9 mouse cellular contexts compared by ENCODE assay signal in genomic region chr11:43783772-43784171, GRCm38 (mm10). TPM values are rescaled to one million over a fixed set of nuclear protein-coding genes. Genes with fewer than 3 reads are reported as not detected.
DNase-seq lines count a peak whose midpoint lies in the region; ATAC-seq and TF ChIP-seq lines count a peak whose summit lies in the region.
"Had no signal": no experiment of that assay in that cellular context is flagged by ENCODE, and none has a peak within 500 bp of the region (broad histone marks: within the 10 kb centered on the region; RNA-seq: fewer than 3 reads in every experiment).

No protein-coding gene starts in this region.

- no peaks in the 10 kb centered on the region for H3K27me3 ChIP-seq in C2C12 (ENCODE audit: control insufficient read depth, insufficient read depth, insufficient read length)
- no peaks in the 10 kb centered on the region for H3K27me3 ChIP-seq in embryonic facial prominence, embryonic 10.5 days (replicated peaks; ENCODE audit: low read depth, poor library complexity, severe bottlenecking)
- no peaks in the 10 kb centered on the region for H3K27me3 ChIP-seq in heart, adult 2 months (ENCODE audit: control insufficient read depth, insufficient read depth, low read length)
- H3K27me3 ChIP-seq in liver, embryonic 11.5 days (replicated peaks; ENCODE audit: control insufficient read depth, insufficient read depth, low read length) = no peaks in the 10 kb centered on the region
- no peaks in the 10 kb centered on the region for H3K27me3 ChIP-seq in neural tube, embryonic 14.5 days (ENCODE audit: control insufficient read depth, insufficient read depth, low read length)
- H3K27me3 ChIP-seq: embryonic facial prominence, embryonic 13.5 days had no signal

- H3K79me2 ChIP-seq in C2C12 (ENCODE audit: control insufficient read depth, insufficient read depth) = no peaks in the 10 kb centered on the region
- no peaks in the 10 kb centered on the region for H3K79me2 ChIP-seq in heart, adult 2 months (replicated peaks; ENCODE audit: control insufficient read depth, insufficient read depth, low read length)

- peak; percentile 75 for TF ChIP-seq CTCF in C2C12 (IDR thresholded peaks at IDR 0.05; ENCODE audit: control insufficient read depth, insufficient read depth, insufficient read length)
- TF ChIP-seq CTCF in heart, adult 2 months (IDR thresholded peaks at IDR 0.05) = peak; percentile 89

- no peak overlapping the region for H3K4me3 ChIP-seq in C2C12 (ENCODE audit: insufficient read depth, poor library complexity, severe bottlenecking)
- no peak overlapping the region for H3K4me3 ChIP-seq in embryonic facial prominence, embryonic 10.5 days
- H3K4me3 ChIP-seq in heart, adult 2 months = no peak overlapping the region
- H3K4me3 ChIP-seq in liver, embryonic 11.5 days (ENCODE audit: low read depth, low read length) = no peak overlapping the region
- H3K4me3 ChIP-seq in neural tube, embryonic 14.5 days (ENCODE audit: low read depth, low read length) = no peak overlapping the region
- H3K4me3 ChIP-seq: embryonic facial prominence, embryonic 13.5 days had no signal

- no peak overlapping the region for H3K27ac ChIP-seq in embryonic facial prominence, embryonic 10.5 days (replicated peaks)
- no peak overlapping the region for H3K27ac ChIP-seq in heart, adult 2 months
- no peak overlapping the region for H3K27ac ChIP-seq in liver, embryonic 11.5 days (ENCODE audit: low read depth, low read length)
- H3K27ac ChIP-seq in neural tube, embryonic 14.5 days (ENCODE audit: low read depth, low read length) = no peak overlapping the region
- H3K27ac ChIP-seq: embryonic facial prominence, embryonic 13.5 days had no signal

- H3K4me2 ChIP-seq in liver, embryonic 11.5 days = no peak overlapping the region
- no peak overlapping the region for H3K4me2 ChIP-seq in neural tube, embryonic 14.5 days (ENCODE audit: low read depth, low read length)
- H3K4me2 ChIP-seq: embryonic facial prominence, embryonic 13.5 days had no signal

- H3K9ac ChIP-seq in heart, adult 2 months (ENCODE audit: low read depth, low read length) = no peak overlapping the region
- no peak overlapping the region for H3K9ac ChIP-seq in liver, embryonic 11.5 days (ENCODE audit: low read depth, low read length)
- H3K9ac ChIP-seq in neural tube, embryonic 14.5 days (replicated peaks; ENCODE audit: low read depth, low read length) = no peak overlapping the region

- intact Hi-C loops in heart, adult 2 months (cut with DNase I) = loop anchor here (1.0 to 10.0 kb wide), 3 partner anchors 49 to 548 kb away; no protein-coding TSS in a partner anchor

- peak; percentile 88 for DNase-seq in adrenal gland, postnatal 14 days
- peak; percentile 81 for DNase-seq in embryonic facial prominence, embryonic 10.5 days (ENCODE audit: low spot score)
- peak; percentile 56 to 77 for DNase-seq in heart, adult 2 months
- peak; percentile 76 for DNase-seq in kidney, postnatal 14 days
- peak; percentile 53 for DNase-seq in liver, embryonic 11.5 days (ENCODE audit: low spot score)
- peak; percentile 31 for DNase-seq in thymus, postnatal 0 days (ENCODE audit: low spot score)

- ATAC-seq in liver, embryonic 11.5 days (replicated peaks; ENCODE audit: low FRiP score) = no peak
- peak; percentile 81; the same call in 1 of the 2 replicates for ATAC-seq in neural tube, embryonic 14.5 days (ENCODE audit: low read depth)

- no peaks in the 10 kb centered on the region for H3K9me3 ChIP-seq in embryonic facial prominence, embryonic 10.5 days
- no peaks in the 10 kb centered on the region for H3K9me3 ChIP-seq in liver, embryonic 11.5 days (ENCODE audit: control insufficient read depth, low read length)
- no peaks in the 10 kb centered on the region for H3K9me3 ChIP-seq in neural tube, embryonic 14.5 days (ENCODE audit: control insufficient read depth, low read length)
- H3K9me3 ChIP-seq: embryonic facial prominence, embryonic 13.5 days had no signal

- no peak for TF ChIP-seq POLR2A in heart, adult 2 months (IDR thresholded peaks at IDR 0.05; ENCODE audit: insufficient read depth, low read depth, low read length)

- H3K4me1 ChIP-seq in embryonic facial prominence, embryonic 10.5 days = 0 out of 2 replicates have a peak, but pooled peaks cover 4% of the 10 kb centered on the region
- H3K4me1 ChIP-seq in heart, adult 2 months (ENCODE audit: control insufficient read depth, insufficient read depth, low read length) = peaks cover 1% of the 10 kb centered on the region; the same call in 1 of the 2 replicates
- no peaks in the 10 kb centered on the region for H3K4me1 ChIP-seq in liver, embryonic 11.5 days (replicated peaks; ENCODE audit: control insufficient read depth, insufficient read depth, low read length)
- no peaks in the 10 kb centered on the region for H3K4me1 ChIP-seq in neural tube, embryonic 14.5 days (ENCODE audit: control insufficient read depth, insufficient read depth, low read length)

- no peak overlapping the region for H3ac ChIP-seq in C2C12 (ENCODE audit: control insufficient read depth, insufficient read length, low read depth)

- WGBS in embryonic facial prominence, embryonic 10.5 days = 17% methylated on average over 2 of the region's 2 CpGs
- WGBS in heart, adult 2 months = 7% methylated on average over 2 of the region's 2 CpGs
- WGBS in liver, embryonic 11.5 days = 14% methylated on average over 2 of the region's 2 CpGs
- 21% methylated on average over 2 of the region's 2 CpGs for WGBS in neural tube, embryonic 14.5 days

- no peaks in the 10 kb centered on the region for H3K36me3 ChIP-seq in C2C12 (ENCODE audit: control insufficient read depth, insufficient read depth)
- no peaks in the 10 kb centered on the region for H3K36me3 ChIP-seq in embryonic facial prominence, embryonic 10.5 days (replicated peaks)
- no peaks in the 10 kb centered on the region for H3K36me3 ChIP-seq in heart, adult 2 months (ENCODE audit: control insufficient read depth, insufficient read depth, low read length)
- no peaks in the 10 kb centered on the region for H3K36me3 ChIP-seq in liver, embryonic 11.5 days (ENCODE audit: control insufficient read depth, insufficient read depth, low read length)
- no peaks in the 10 kb centered on the region for H3K36me3 ChIP-seq in neural tube, embryonic 14.5 days (ENCODE audit: control insufficient read depth, insufficient read depth, low read length)
- H3K36me3 ChIP-seq: embryonic facial prominence, embryonic 13.5 days had no signal

- H3K79me3 ChIP-seq in C2C12 (ENCODE audit: low read depth) = no peaks in the 10 kb centered on the region

- TF ChIP-seq EP300 in heart, adult 2 months (IDR thresholded peaks at IDR 0.05; ENCODE audit: insufficient read depth, low read depth, low read length) = no peak

TF ChIP-seq in C2C12, 6 proteins besides CTCF, POLR2A, EP300 and RAD21:
- TF ChIP-seq USF1 (IDR thresholded peaks at IDR 0.05; ENCODE audit: low read depth) (no peak), CEBPB (IDR thresholded peaks at IDR 0.05; ENCODE audit: low read depth) (no peak), MYOD1 (IDR thresholded peaks at IDR 0.05; ENCODE audit: control insufficient read depth, insufficient read length, low read depth) (no peak), MYOG (IDR thresholded peaks at IDR 0.05; ENCODE audit: control insufficient read depth, extremely low read depth, insufficient read length) (no peak), MAX (IDR thresholded peaks at IDR 0.05) (no peak), FOSL1 (IDR thresholded peaks at IDR 0.05; ENCODE audit: insufficient read depth, low read length, poor library complexity, severe bottlenecking) (no peak)

RNA-seq across cellular contexts. Expression of gene Ttc1, which starts 36.0 kb away (rescaled TPM):
- polyA plus RNA-seq in C2C12 (2012; fragmentation: generic; extraction: Trizol) = 39.7 TPM
- total RNA-seq in adrenal gland, postnatal 14 days (2021) = 51.2 and 55.8 TPM in 2 replicates
- polyA plus RNA-seq in embryonic facial prominence, embryonic 10.5 days (2016; fragmentation: Nextera tagmentation; extraction: Ambion mirVana) = 82.2 and 83.5 TPM in 2 replicates
- total RNA-seq in heart, adult 2 months (2021) = 10 to 100 TPM; 47.5 to 56.3 TPM
- 15.3 and 21.8 TPM in 2 replicates for polyA plus RNA-seq in heart, adult 2 months (2012; rRNA removed)
- polyA plus RNA-seq in liver, embryonic 11.5 days (2014; fragmentation: Nextera tagmentation; extraction: Ambion mirVana) = 75.4 and 76.1 TPM in 2 replicates
- 78.6 and 81.5 TPM in 2 replicates for polyA plus RNA-seq in neural tube, embryonic 14.5 days (2014; fragmentation: Nextera tagmentation; extraction: Ambion mirVana)
- 83.2 and 87.5 TPM in 2 replicates for polyA plus RNA-seq in thymus, postnatal 0 days (2015; fragmentation: Nextera tagmentation; extraction: Ambion mirVana)

Comparison
In these comparisons a context has a peak if more than half of its experiments do, and no peak if none do; other contexts are left out.
1. DNase-seq: peak in every context shown above with its lines; median percentile 88 in adrenal gland, postnatal 14 days; 81 in embryonic facial prominence, embryonic 10.5 days; 76 in kidney, postnatal 14 days; 66 in heart, adult 2 months; 53 in liver, embryonic 11.5 days; 31 in thymus, postnatal 0 days.